Mouse (Mus musculus): ENCODE results near the gene Homer1.
A peak's percentile ranks its signal among the peaks of the same experiment; 100 is the strongest.

The Homer1 gene

DNA sequence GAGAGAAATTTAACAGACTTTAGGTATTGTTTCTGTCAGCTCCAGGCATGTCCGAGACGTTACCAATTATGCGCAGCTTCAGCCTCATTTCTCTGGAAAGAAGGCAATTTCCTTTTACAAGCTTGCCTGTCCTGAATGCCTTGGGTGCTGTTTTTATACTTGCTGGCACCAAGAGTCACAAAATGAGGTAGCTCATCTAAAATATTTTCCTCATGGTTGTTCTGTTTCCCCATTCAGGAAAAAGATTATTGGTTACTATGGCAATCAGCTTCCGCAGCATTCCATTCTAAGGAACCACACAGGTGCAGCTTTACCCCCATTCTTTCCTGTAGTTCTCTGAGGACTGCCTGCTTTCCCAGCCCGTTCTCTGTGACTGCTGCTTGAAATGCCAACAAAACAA, at the start of gene Homer1:
Homer1 (plus strand) TSS at position 320 of the 400 bp plus-strand sequence.
- no peak for DNase-seq (ENCODE audit: low read depth)

DNA sequence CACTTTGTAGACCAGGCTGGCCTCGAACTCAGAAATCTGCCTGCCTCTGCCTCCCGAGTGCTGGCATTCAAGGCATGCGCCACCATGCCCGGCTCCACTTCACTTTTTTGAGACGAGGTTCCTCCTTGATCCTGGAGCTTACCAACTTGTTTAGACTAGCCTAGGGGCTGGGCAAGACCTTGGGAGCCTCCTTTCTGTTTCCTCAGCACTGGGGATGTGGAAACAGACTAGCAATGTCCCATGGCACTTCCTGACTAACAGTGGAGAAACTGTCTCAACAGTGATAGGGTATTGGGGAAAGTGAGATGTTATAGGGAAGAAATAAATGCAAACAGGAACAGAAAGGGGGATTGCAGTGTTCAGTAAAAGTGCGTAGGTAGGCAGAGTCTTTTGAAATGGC, 47.7 kb upstream of the Homer1 start:
- DNase-seq (ENCODE audit: low read depth): no peak

DNA sequence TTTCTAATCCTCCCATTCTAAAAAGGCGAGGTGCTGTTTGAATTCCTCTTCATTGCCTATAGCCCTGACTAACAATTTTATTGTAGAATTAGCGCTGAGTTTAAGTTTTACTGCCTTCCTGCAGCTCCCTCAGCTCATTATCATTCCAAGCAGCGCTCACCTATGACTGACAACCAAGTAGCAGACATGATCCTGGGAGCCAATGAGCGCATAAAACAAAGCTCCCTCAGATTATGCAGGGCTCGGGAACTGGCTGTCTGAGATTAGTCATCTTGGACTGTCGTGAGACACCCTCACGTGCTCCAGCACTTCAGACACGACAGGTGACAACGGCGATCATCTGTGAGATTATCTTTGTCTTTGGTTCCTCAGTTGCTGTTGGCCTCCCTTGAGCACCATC, 47.3 kb upstream of the Homer1 start:
- no peak for DNase-seq (ENCODE audit: low read depth)

DNA sequence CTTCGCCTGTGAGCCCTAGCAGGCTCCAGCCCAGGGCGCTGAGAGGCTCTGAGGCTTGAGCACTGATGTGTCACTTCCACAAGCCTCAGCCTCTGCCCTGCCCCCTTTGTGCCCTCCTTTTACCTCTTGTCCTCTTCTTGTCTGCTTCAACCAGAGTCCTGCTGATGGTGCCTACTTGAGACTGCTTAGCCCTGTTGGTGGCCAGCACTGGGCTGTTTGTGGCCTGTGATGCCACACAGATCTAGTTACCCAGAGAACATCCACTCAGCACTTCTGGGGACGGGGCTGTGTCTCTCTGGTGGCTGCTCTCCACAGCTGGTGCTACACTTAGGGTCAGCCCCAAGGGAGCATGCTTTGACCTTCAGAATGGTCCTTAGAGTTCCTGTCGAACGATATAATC, 46.5 kb upstream of the Homer1 start:
- DNase-seq (ENCODE audit: low read depth): no peak

DNA sequence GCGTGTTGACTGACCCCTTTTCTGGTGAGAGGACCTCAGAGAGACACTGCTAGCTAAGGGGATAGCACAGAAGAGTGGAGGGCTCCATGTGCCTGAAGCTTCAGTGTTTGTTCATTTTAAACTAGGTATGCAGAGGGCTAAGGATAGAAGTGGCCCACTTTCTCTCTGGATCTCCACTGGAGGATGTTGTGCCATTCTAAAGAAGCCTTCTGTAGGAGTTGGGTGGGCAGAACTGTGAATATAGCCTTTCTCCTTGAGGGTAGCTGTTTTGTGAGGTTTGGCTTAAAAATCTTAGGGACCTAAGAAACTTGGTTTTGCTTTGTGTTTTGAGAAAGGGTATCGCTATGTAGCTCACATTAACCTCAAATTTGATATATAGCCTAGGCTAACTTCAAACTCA, 32.3 kb upstream of the Homer1 start:
- no peak for DNase-seq (ENCODE audit: low read depth)

DNA sequence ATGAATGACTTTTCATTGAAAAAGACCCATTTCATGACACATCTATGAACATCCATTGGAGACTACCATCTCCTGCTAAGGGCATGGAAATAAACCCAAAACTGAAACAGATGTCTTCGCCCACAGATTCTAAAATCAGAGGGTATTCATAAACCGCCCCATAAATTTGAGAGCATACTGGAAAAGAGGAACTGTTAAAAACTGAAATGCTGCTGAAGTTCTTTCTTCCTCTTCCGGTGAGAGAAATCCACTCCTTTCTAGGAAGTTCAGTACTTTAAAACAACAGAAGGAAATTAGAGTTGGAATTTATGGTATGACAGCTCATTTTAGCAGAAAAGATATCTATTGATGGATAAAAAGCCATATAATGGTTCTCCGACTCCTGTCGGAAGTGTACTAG, 1.1 kb downstream of the Homer1 start:
- DNase-seq (ENCODE audit: low read depth): no peak

DNA sequence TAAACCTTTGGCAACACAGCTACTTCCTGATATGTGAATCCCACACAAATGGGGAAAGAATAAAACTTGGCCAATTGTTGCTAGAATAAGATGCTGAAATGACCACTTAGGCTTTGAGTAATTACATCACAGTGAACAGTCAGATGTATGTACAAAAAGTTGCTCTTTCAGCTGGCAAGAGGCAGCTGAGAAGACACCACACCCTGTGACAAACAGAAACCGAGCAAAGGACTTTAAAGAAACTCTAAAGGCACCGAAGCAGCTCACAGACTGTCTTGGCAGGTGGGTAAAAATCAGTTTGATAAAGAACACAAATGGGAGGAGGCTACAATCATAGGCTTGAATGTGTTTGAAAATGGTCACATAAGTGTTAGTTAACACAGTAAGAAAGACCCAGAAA, 1.6 kb downstream of the Homer1 start:
- DNase-seq (ENCODE audit: low read depth): peak; percentile 24

DNA sequence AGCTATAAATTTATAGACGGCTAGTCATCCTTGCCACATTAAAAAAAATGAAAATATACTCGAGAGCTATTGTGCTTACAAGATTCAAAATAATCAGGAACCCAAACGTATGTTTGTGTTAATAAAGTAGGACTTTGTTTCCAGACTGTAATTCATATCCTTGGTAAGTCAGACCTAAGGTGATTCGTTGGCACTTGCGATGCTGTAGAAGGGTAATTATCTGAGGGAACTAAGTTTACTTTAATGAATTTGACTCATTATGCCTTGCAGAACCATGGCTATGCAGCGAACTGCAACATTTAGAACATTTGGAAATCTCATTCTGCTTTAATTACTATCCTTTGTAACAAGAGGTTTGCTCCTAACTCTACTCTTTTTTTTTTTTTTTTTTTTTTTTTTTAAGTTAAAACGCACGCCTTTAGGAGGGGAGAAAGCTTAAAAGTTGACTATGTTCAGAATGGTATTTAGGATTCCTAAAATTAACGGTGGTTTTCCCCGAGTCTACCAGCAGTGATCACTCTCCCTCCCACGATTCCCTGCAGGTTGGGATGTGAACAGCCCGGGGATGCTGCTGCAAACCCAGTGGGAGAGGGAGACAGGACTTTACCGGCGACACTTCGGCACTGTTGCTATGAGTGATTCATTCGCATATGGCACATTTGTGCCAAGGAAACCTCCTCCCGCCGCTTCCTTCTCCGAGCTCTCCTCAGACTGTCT, 3.6 kb downstream of the Homer1 start:
- peak; percentile 22 for DNase-seq (ENCODE audit: low read depth)

DNA sequence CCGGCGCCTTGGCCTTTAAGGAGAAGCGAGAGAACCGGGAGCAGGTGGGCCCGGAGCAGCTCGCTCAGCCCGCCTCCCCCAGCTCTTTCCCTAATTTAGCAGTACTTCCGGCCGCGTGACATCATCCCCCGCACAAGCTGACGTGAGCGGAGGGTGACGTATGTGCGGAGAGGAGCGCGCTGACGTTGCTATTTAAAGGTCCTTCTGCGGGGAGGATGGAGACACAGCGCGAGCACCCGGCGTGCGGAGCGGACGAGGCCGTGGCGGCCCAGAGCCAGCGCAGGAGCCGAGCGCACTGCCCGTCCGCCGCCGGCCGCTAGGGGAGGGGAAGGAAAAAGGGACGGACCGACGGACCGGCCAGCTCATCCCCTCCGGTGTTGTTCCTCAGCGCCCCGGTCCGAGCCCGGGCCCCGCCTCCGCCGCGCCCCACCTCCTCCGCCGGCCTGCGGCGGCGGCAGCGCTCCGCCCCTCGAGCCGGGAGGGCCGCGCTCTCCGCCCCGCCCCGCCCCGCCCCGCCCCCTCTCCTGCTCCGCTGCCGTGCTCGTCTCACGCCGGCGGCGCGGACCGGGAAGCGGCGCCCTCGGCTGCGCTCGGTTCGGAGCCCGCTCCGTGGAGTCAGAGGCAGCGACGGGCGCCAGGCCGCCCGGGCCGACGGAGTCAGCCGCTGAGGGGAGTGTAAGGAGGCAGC, 4.3 kb downstream of the Homer1 start:
- peak; percentile 96 for DNase-seq (ENCODE audit: low read depth)

DNA sequence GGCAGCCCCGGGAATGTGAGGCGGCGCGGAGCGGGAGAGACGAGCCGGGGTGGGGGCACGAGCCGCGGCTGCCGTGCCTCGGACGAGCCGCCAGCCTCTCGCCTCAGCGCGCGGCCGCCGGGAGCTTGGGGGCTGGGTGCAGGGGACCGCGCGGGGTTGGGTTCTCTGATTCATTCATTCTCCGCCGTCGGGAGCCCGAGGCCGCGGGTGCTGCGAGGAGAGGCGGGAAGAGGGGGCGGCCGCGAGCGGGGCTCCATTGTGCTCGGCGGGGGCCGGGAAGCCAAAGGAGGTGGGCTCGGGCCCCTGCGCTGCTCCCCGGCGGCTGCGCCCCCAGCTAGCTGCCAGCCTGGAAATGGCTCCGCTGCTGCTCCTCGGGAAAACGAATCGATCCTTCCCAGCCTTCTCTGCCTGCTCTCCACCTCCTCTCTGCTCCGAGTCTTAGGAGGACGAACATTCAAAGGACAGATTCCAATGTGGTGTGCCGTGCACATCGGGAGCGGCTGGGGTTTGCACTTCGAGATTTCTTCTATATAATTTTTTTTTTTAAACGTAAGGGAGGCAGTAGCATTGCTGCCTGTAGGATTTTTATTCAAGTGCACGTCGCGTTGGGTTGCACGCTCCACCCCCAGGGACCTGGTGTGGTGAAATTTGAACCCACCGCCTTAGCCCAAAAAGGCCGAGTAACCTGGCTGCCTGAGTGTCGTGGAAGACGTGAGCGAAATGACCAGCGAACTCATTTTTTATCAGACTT, 5.0 kb downstream of the Homer1 start:
- DNase-seq (ENCODE audit: low read depth): peak; percentile 57

DNA sequence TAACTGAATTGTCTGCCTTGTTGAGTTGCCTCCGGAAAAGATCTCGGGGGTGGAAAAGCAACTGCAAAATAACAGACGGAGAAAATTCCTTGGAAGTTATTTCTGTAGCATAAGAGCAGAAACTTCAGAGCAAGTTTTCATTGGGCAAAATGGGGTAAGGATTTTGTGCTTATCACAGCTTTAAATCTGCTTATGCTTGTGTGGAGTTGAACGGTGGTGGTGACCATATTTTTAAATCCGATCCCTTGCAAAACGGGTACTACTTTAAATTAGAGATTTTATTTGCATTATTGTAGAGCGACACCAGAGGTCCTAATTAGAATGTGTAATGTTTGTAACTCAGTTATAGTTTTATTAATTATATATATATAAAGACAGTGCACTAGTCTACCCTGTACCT, 5.7 kb downstream of the Homer1 start:
- peak; percentile 24 for DNase-seq (ENCODE audit: low read depth)

DNA sequence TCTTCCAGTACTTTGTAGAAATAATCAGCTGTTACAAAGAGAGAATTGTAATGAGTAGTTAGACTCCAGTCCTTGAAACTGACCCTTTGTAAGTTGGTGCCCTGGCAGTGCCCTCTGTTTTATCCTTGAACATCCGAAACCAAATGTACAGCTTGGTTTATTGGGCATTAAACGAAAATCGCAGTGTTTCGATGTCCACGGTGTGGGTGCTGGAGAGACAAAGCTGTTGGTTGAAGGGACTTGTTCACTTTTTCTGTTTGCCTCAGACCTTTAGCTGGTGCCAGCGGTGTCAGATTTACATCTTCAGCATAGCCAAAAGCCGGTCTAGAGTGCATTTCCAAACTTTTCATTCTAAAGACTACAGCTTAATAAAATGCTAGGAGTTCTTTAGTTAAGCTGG, 6.2 kb downstream of the Homer1 start:
- no peak for DNase-seq (ENCODE audit: low read depth)

DNA sequence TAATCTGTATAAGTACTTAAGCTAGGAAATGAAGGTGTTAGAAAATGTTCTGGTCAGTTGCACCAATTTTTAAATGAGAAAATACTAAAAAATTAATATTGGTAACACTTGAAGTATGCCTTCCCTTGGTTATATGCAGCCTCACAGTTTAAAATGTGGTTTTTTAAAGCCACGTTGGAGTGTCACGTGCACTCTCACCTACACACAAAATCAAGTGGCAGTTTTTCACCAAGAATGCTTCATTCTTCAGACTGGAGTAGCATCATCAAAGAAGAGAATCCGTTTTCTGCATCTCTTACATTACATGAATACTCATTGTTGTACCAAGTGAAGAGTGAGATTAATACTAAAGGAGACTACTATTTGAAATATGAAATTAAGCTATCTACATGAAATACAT, 7.1 kb downstream of the Homer1 start:
- DNase-seq (ENCODE audit: low read depth): no peak

DNA sequence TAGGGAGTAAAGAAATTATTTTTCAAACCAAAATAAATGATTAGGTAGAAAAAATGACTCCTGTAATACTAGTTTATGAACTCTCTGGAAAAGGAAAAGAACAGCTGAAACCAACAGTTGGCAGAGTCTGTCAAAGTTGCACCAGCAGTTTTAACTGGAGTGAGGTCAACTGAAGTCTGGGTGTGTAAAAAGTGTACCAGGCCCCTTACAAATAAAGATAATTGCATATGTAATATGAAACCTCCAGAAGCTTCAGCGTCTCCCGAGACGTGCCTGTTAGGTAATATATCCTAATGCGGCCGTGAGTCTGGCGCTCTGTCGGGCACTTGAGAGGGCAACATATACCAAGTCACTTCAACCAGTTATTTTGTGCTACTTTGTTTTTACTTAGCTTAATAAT, 8.3 kb downstream of the Homer1 start:
- peak; percentile 45 for DNase-seq (ENCODE audit: low read depth)

DNA sequence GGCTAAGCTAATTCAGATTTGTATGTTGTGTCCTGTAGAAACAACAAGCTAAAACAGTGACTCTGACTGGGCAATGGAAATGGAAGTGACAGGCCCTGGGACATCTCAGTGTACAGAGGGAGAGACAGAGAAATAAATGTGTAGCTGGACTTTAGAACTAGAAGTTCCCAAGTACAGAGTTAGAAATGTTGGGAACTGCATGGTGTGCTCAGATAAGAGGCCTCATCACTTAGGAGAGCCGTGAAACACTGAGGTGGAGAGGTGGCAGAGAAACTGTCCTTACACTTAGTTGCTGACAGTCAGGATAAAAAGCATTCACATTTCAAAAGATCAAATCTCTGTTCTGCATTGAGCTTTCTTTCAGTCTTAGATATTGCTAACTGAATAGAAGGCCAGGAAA, 9.9 kb downstream of the Homer1 start:
- no peak for DNase-seq (ENCODE audit: low read depth)

DNA sequence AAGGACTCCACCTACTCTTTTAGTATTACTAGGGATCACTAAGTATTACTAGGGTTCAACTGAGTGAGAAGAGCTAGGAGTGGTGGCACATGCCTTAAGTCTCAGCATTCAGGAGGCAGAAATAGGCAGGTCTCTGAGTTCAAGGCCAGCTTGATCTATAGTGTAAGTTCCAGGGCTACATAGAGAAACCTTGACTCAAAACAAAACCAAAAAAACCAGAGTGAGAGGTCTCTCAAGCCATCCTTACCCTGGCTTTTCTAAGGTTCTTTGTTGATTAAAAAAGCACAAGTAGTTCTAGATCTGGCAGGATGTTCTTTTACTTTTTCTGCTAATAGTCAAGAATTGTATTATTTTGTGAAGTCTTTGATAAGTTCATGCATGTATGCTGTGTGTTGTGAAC, 13.1 kb downstream of the Homer1 start:
- DNase-seq (ENCODE audit: low read depth): no peak

DNA sequence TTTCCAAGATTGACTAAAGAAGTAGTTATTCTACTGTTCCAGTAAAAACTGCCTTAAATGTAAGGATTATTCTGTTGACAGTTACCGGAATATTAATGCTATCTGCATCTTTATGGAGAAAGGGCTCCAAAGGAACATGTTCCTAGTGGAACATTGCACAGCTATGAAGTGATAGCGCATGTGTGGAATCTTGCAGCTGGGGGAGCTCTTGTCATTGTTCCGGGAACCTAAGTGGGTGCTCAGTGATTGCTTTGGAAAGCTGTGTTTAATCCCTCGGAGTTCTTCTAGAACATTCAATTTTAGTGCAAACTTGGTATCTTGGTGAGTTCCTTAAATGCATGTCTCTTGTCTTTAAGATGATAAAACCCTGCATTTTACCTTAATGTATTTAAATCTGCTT, 14.9 kb downstream of the Homer1 start:
- DNase-seq (ENCODE audit: low read depth): no peak

DNA sequence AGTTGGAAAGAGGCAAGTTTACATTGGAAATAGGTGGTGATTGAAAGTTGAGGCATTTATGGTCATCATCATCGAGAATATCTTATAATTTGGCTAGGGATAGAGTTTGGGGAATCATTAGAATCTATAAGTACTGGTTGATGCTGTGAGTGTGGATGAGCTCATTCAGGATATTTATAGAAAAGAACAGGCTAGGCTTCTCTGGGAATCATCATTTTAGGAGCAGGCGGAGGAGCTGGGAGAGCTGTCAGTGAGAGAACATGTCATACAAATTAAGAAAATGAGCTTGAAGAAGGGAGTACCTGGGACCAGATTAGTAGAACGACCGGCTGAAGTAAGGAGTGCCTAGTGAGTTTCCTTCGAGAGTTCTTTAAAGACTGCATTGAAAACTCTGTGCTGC, 20.7 kb downstream of the Homer1 start:
- no peak for DNase-seq (ENCODE audit: low read depth)

DNA sequence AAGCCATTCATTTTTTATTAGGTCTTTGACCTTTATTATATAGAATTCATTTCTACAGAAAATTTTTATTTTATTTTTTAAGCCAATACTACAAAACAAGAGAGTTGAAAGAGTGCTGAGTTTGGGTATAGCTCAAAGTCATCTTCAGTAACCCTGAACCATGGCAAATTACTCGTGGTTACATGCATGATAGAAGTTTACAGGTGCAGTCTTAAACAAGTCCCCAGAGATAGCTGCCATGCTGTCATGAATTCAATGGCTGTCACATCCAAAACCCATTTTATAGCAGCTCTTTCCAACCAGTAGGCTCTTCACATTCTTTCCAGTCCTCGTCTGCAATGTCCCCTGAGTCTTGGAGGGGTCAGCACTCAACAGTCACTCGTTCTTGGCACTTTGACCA, 26.9 kb downstream of the Homer1 start:
- DNase-seq (ENCODE audit: low read depth): no peak

DNA sequence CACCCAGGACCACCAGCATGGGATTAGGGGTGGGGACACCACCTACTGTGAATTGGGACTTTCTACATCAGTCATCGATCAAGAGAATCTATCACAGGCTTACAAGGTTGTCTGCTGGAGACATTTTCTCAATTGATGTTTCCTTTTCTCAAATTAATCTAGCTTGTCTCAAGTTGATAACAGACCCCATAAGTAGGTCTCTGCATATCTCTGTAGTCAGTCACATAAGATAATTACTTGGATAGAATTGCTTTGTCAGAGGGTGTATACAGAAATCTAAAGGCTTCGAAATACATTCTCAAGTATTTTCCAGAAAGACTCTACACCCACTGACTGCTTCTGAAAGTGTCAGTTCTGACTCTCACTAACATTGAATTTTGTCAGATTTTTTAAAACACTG, 32.3 kb downstream of the Homer1 start:
- DNase-seq (ENCODE audit: low read depth): no peak

DNA sequence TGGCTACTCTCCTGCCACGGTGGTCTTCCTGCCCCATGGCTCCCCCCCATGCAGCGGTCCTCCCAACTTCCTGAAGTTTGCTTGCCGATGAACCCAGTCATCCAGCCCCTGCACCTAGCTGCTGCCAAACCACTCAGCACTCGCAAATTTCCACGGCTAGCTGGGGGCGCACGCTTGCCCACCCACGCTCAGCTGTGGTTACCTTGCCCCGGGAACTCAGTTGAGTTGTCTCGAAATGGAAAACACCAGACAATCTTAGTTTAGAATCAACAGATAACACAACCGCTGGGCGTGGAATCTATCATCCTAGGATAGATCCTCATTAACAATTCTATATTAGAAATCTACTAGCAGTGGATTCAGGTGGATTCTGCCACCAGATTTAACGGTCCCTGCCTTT, 33.1 kb downstream of the Homer1 start:
- DNase-seq (ENCODE audit: low read depth): no peak

DNA sequence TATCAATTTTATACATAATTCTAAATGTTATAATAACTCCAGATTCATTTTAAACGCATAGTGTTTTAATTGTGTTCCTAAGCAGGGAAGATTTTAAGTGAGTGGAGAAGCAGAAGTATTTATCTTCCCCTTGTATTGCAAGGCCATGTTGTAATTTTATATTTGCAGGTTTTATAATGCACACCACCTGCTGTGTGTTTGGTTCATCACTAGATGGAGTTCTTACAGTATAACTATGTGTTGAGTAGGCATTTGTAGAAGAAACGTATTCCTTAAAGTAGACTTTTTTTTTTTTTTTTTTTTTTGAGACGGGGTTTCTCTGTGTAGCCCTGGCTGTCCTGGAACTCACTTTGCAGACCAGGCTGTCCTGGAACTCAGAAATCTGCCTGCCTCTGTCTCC, 35.9 kb downstream of the Homer1 start:
- DNase-seq (ENCODE audit: low read depth): peak; percentile 72

DNA sequence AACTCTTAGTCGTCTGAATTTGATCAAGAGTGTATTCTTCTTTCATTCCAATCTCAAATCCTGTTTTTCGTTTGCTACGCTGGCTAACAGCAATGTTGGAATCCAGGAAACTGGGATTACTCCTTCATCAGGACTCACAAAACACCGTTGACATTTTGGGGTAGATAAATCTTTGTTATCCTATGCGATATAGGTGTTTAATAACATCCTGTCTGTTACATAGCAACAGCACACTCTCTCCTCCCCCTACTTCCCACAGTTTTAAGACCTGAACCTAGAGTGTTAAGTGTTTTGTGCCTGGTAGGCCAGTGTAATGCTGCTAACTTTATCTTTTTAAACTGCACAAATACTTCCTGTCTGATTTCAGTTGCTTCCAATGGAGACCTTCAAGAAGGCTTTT, 39.0 kb downstream of the Homer1 start:
- peak; percentile 21 for DNase-seq (ENCODE audit: low read depth)

Measured in 416B (cell line).